Mouse (Mus musculus): ENCODE data around the gene Tnrc6b.
"Not testable (repeated sequence)": the region's sequence is repeated elsewhere in the genome, so short reads cannot be mapped to it uniquely, and the experiment has no call there.

Tnrc6b gene

DNA sequence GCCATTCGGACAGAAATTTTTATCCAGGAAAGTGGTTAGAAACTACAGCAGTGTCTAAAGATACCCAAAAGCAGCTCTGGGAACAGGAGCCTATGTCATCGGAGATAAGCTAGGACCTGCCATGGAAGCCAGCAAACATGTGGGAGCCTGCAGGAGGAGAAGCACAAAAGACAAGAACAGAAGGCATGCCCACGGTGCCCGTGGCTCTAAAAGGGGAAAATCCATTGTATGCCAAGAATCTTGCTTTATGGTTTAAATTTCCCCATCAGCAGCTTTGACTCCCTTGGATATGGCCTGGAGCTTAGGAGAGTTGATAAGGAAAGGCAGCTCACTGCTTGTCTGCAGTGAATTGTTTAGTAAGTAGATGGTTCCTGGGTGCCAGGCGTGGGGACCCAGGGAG lies 8.2 kb upstream of the Tnrc6b start:
- DNase-seq, result no peak

DNA sequence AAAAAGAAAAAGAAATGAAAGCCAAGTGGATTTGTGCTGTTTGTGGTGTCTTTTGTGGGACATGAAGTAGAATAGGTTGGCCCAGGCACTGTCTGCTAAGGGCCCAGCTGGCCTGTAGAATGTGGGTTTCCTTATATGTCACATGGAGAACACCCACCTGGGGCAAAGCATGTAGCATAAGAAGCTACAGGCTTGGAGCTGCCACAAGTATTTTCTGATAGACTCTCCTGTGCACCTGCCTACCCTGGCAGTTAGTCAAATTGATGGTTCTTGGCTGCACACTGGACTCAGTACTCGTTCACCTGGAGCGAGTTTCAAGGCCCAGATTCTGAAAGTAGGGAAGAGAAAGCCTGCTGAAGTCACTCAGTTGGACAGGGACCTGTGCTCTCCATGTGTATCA lies 7.6 kb upstream of the Tnrc6b start:
- no peak for DNase-seq

DNA sequence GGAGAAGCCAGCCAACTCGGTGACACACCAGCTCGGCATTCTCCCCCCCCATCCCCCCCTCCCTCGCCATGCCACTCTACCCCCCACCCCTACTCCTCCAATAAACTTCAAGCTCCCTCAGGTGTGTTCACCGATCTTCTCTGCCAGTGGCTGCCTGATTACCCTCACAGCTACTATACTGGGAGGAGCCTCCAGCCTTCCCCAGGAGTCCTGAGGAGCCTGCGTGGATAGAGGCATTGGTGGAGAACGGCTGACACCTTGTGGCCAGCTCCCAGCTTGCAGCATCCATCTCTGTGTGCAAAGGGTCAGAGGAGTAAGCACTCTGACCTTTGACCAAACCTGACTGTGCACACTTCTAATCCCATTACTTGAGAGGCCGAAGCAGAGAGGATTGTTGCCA lies 6.8 kb upstream of the Tnrc6b start:
- DNase-seq, result peak; percentile 92

DNA sequence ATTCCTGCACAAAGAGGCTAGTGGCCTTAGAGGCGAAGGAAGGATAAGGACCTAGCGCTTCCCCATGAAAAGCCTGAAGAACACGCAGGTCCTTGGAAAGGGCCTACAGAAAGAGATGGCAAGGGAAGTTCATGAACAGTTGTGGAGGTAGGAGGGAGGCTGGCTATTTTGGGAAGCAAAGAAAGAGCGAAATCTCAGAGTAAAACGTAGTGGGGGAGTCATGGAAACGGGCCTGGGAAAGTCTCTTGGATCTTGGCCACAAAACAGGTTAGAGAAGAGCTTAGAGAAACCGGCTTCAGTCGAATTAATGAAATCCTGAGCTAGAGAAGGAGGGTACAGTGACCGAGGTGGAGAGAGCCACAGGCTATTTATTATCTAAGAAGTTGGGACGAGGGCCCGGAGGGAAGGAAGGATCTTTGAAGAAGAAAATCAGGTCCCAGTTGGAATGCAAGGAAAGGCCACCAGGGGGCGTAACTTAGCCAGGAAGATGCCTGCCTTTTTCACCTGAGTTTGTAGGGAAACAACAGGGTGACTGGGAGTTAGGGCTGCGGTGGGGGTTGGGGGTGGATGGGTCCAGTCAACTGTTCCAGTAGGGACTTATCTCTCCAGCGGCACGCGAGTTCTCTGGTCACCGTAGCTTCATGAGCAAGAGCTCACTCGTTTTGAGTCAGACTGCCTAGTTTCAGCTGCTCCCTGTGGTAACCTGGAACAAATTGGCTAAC lies 5.1 kb upstream of the Tnrc6b start:
- peak; percentile 88 for DNase-seq

DNA sequence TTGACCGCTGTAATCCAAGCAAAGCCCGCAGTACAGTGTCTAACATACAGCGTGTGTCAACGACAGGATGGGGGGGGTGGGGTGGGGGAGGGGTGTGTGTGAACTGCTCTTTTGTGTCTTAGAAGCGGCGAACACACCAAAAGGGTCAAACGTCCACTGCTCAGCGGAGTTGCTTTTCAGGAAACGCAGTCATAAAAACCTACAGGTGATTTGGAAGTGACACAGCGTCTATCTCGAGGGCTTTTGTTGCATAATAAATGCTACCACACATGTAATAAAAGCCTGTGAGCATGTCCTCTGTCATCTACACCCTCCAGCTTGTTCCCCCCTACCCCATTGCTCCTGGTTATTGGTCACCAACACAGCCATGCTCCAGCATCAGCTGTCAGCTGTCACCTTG lies 4.5 kb upstream of the Tnrc6b start:
- no peak for DNase-seq

DNA sequence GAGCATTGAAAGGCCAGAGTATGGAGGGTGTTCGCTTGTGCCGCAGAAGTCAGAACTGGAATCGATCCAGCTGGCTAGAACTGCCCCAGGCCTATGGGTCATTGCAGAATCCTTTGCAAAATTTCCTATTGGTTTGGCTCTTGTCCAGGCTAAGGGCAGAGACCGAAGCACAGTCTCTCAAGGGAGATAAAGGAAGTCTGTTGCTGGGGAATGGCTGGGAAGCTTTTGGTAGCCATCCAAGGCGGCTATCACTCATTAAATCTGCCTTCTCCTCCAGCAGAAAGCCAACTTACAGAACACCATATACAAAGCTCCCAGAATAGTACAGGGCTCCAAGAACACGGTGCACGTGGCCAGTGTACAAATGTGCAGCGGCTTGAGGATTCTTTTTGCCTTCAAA lies 4.0 kb upstream of the Tnrc6b start:
- DNase-seq, result peak; percentile 92

DNA sequence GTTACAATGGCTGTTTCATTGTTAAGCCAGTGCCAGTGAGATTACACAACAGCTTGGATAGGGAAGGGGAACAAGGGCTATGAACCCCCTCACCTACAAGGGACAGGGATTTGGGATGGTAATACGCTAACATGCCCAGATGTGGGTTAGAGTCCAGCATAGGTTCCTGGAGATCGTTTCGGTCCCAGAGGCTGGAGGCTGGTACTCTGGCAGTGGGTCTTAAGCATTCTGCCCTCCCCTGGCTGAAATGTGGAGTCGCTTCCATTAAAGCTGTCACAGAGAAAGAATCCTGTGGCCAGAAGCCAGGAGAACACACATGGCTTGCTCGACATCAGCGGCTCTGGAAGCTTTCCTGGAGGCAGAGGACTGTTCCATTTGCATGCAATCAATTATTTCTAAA lies 1.5 kb upstream of the Tnrc6b start:
- peak; percentile 67 for DNase-seq

DNA sequence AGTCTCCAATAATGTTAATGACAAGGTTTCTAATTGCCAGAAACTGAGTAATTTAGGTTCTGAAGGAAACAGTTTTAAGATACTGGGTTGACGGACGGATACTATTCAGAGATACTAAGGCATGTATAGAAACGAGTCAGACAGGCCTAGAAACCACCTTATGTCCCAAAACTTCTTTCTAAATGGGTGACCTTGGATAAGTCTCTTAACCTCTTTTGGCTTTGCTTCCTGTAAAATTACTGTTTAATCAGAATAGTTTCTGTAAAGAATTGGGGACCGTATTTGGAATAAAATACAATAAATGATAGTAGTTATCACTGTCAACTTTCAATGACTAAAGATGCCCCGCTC lies 881 bp upstream of the Tnrc6b start:
- DNase-seq, result no peak

DNA sequence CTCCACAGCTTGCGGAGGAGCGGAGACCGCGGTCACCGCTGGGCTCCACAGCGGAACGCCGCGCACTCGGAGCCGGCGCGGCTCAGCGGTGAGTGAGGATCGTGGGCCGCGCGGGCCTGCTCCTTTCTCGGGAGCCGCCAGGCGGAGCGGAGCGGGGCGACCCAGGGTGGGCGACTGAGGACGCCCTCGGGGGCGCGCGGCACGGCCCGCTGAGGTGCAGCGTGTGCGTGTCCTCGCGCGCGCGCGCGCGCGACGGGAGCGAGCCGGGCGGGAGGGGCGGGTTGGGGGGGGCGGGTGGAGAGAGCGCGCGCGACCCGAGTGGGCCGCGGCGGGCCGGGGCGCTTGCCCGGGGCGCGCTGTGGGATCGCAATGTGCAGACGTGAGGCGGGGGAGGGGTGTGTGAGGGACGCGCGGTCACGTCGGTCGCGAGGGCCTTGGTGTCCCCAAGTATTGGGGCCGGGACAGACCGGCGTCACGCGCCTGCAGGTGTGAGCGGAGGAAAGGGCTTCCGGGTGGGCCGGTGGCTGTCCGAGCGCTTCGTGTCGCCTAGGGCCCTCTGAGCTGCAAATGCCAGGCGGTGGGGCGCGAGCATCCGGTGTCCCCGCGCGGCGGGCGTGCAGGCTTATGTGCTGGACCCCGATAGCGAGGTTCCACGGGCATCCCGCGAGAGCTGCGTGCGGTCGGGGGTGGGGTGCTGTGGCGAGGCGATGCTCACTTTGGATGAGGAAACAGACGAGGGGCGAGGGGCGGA lies 463 bp downstream of the Tnrc6b start:
- peak; percentile 64 for DNase-seq

DNA sequence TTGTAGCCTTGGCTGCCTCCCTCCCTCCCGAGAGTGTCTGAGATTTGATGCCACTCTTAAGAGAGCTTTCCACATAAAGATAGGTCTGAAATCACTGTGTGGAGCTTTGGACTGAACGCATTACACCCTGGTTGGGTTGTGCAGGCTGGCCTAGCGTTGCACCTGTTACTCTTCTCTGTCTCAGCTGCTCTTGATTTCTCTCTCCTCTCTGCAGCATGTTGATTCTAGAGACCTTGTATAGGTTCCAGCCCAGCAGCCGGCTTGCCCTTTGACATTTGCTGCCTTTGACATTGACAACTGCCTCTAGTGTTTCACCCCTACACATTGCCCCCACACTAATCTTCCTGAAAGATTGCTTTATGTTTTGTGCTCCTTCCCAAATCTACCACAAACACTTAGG lies 3.2 kb downstream of the Tnrc6b start:
- DNase-seq, result no peak

DNA sequence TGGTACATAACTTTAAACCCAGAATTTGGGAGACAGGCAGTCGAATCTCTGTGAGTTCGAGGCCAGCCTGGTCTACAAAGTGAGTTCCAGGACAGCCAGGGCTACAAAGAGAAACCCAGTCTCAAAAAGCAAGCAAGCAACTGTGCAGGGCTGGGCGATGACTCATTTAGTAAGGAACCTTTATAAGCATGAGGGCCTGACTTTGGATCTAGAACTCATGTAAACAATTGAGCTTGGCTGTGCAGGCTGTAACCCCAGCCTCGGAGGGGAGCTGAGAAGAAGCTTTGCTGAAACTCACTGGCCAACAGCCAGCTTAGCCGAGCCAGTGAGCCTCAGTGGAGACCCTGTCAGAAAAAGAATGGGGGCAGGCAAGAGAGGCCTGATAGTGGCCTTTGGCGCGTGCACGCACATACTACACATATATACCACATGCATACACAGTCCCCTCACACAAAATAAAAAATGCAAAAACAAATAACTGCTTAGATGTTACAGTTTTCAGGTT lies 5.6 kb downstream of the Tnrc6b start:
- no peak for DNase-seq

DNA sequence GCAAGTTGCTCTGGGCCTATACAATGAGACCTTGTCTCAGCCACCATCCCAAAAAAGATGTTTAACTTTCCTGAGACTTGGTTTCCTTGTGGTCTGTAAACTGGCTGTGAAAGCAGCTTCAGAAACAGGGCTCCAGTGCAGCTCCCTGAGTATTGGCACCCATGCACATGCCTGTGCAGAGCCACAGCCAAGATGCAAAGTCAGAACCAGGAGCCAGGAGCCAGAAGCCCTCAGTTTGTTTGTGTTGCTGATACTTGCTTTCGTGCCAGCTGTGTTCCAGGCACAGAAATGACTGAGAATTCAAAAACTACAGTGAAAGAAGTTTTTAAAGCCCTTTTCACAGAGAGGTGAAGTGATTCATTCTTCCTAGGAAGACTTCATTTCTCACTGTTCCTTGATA lies 6.3 kb downstream of the Tnrc6b start:
- no peak for DNase-seq

DNA sequence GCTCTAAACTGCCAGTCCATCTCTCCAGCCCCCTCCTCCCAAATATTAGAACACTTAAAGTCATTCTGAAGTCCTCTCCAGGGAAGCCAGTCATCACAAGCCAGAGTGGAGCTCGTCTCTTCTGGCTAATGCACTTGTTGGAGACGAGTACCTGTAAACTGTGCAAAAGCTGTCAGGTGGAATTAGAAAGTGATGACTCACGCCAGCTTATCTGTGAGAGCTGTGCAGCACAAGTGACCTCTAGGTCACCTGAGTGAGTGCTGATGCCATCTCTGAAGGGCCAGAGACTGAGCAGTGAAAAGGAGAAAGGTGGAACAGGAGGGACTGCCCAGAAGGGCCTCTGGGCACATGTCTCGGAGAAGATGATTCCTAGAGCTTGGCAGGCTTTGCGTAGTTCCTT lies 9.1 kb downstream of the Tnrc6b start:
- DNase-seq, result no peak

DNA sequence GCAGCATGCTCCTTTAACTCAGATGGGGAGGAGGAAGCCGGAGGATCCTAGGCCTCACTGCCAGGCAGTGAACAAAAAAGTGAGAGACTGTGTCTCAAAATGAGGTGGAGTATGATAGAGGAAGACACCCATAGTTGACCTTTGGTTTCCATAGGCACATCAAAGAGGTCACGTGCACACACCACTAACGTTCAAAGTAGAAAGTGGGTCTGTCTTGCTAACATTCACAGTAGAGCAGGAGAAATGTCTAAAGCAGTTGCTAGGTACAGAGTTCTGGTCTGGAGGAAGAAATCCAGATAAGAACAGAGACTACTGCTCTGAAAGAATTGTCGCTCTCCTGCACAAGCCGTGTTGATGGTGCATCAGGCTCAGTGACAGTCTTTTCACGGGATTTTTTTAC lies 10.7 kb downstream of the Tnrc6b start:
- no peak for DNase-seq

DNA sequence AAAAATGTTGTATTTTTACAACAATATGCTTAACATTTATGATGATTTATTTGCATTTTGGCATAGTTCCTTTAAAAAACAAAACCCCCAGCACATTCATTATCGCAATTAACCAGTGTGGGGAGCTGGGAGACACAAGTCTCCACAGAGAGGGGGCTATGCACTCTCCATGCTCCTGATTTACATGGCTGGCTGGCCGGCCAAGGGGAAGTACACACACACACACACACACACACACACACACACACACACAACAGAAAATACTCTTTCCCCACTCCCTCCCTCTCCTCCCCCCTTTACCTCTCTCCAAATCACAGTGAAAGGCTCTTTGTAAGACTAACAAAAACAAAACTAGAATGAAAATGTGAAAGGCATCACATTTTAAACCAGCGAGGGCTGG lies 11.3 kb downstream of the Tnrc6b start:
- DNase-seq, result no peak

DNA sequence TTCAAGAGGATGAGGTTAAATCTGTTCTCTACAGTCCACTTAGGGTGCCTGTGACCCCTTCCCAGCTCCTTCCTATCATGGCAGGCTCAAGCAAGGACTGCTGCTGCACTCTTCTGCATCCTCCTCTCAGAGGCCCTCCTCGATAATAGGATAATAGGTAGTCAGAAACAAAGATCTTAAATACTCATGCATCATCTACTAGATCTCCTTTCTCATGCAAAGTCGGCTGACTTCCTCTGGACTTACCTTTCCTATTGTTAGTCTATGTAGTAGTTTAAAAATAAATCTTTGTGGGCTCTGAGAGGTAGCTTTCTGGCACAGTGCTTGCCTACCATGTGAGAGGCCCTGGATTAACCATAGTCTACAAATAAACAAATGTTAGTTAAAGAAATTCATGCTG lies 18.4 kb downstream of the Tnrc6b start:
- DNase-seq, result no peak

DNA sequence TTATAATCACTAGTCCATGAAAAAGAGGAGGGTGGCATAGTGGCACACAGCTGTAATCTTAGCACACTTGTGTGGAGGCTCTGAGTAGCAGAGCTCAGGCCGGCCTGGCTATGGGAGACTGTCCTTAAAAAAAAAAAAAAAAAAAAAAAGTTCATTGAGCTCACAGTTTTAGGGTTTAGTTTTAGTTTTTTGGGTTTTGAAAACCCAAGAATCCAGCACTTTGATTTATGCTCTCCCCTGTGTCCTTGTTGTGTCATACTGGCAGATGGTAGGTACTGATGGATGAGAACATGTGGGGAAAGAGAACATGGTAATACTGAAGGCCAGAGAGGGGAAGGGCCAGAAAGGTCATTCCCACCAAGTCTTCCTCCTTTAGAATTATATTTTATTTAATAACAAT lies 19.9 kb downstream of the Tnrc6b start:
- DNase-seq, result no peak

DNA sequence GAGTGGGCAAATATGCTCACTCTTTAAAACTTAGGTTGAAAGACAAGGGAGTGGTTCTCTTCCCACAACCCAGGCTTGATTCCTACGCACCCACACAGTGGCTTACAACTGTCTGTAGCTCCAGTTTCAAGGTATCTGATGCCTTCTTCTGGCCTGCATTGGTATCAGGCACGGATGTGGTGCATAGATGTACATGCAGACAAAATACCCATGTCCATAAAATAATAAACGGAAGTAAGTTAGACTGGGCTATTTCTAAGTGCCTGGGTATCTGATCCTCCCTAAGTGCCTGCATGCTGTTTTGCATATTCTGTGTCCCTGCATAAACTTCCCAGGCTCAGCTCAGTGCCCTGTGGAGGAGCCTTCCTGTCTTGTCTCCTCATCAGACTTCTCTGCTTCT lies 20.4 kb downstream of the Tnrc6b start:
- DNase-seq, result no peak

DNA sequence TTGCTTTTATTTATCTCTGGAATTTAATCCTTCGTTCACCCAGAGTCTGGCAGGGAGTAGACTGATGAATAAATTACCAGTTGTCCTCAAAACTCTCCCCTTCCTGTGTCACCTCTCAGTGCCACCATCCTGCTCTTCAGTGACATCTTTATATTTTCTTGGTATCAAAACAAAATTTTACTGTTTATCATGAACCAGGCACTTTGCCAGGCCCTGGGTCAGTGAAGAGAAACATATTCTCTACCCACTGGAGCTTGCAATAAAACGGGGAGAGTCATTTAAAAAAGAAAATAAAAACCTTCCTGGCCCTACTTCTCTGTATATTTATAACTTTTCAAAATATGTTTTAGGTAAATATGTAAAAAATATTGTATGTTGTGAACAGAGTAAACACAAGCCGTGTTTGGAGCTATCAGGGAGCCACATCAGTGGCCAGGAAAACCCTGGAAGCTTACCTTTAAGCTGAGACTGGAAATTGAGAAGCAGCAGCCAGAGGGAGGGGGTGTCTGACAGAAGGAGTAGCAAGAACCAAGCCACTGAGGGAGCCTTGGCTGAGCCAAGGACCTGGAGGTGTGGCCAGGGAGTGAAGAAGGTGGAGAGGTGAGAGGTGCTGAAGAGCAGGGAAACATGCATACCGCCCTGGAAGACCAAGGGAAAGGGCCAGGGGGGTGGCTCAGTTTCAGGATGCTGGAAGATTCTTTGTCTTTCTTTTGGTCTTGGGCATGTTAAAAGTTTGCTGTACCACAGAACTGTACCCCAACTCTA lies 21.3 kb downstream of the Tnrc6b start:
- peak; percentile 41 for DNase-seq

DNA sequence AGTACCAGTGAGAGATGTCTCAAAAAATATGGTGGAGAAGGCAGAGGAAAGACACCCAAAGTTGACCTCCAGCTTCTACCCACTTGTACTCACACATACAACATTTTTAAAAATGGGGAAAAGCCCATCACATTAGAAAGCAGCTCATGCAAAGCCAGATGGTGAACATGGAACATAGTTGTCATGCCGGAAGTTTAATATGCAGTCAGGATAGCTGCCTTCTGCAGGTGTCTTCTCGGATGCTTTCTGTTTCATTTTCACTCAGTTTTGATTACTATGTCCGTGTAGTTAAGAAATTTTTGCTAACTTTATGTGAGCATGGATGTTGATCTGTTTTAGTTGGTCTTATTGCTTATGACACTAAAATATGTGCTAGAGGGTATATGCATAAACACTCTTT lies 24.2 kb downstream of the Tnrc6b start:
- no peak for DNase-seq

DNA sequence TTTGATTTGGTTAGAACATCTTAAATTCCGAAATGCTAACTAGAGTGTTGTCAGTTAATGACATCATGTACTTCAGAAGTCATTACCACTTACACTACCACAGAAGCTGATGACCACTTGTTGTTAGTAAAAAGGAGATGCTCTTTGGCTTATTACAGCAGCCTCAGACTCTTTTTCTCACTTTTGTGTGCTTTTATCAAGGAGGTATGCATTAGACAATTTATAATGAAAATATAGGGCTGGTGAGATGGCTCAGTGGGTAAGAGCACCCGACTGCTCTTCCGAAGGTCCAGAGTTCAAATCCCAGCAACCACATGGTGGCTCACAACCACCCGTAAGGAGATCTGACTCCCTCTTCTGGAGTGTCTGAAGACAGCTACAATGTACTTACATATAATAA lies 24.6 kb downstream of the Tnrc6b start:
- DNase-seq, result not testable (repeated sequence)

DNA sequence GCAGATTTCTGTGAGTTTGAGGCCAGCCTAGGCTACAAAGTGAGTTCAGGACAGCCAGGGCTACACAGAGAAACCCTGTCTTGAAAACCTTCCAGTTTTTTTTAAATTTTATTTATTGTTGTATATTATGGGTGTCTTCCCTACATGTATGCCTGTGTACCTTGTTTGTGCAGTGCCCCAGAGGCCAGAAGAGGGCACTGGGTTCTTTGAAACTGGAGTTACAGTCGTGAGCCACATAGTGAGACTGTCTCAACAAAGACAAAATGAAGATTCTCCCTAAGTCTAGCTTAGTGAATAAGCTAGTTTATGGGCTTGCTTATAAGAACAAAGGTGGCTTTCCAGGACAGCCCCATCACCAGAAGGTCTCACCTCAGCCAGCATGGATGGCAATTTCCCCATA lies 25.4 kb downstream of the Tnrc6b start:
- DNase-seq, result no peak

DNA sequence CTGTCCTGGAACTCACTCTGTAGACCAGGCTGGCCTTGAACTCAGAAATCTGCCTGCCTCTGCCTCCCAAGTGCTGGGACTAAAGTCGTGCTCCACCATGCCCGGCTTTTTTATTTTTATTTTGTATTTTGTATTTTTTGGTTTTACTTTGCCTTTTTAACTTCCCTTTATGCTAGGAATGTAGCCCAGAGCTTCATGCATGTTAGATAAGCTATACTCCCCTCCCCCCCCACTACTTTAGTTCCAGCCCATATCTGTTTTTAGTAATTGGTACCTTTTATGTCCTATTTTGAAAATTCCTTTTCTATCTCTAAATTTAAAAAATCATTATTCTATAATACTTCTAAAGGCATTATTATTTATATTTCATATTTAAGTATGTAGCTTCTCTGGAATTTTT lies 27.1 kb downstream of the Tnrc6b start:
- DNase-seq, result no peak

DNA sequence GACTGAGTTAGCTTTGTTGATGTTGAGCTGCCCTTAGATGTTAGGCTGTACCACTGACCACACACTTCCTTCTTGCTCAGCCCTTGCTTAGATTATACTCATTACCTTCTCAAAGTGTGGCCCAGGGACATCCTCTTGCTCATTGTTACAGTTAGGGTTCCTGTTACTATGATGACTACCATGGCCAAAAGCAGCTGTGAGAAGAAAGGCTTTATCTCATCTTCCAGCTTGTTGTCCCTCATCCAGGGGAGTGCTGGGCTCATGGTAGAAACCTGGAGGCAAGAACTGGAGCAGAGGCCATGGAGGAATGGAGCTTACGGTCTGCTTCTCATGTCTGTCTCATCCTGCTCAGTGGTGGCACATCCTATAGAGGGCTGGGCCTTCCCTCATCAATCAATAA lies 28.9 kb downstream of the Tnrc6b start:
- no peak for DNase-seq

Data from kidney, postnatal 14 days (tissue).